Mouse (Mus musculus): Measurements from ENCODE around the gene Slc35b4.

Slc35b4 gene

GRCm38 (mm10) chr6:34111406-34111805, 65.5 kb downstream of the Slc35b4 start:
- no peak for DNase-seq

GRCm38 (mm10) chr6:34110571-34110970, 66.3 kb downstream of the Slc35b4 start:
- no peak for DNase-seq

All from cerebellum, adult 11-12 months (tissue).